Mouse (Mus musculus) neutrophil, adult 65 days (primary cell): ENCODE data around the gene Tmx1. TPM values are rescaled to one million over a fixed set of nuclear protein-coding genes. Genes with fewer than 3 reads are reported as not detected.

Experiments
- total RNA-seq: library from RNA; stranded (reverse); gene quantifications from 2 replicates; pipeline ENCODE4 v1.2.4, GENCODE M21; 2023

The Tmx1 gene
- 21.0 and 24.5 TPM in 2 replicates for total RNA-seq

GRCm38 (mm10) chr12:70452726-70453645, at the start of gene Tmx1:
TSS of gene Tmx1 (plus strand) at chr12:70453095.

Other genes with a start within 250 kb of the Tmx1 start
- gene Pygl, start 221.6 kb upstream of the Tmx1 start, total RNA-seq: 806 and 840 TPM in 2 replicates
- 0.16 and 0.18 TPM in 2 replicates for gene Trim9, start 105.5 kb upstream of the Tmx1 start, total RNA-seq